Mouse (Mus musculus) skeletal muscle tissue, postnatal 0 days (tissue): ENCODE data around the gene Hoxa13. TPM values are rescaled to one million over a fixed set of nuclear protein-coding genes. Genes with fewer than 3 reads are reported as not detected.

Experiments
- microRNA counts: library from miRNA; unstranded; fragments of <30 nt; microRNA quantifications from one replicate; lab custom pipeline; 2015
- microRNA-seq, 2 experiments: library from miRNA; unstranded; fragments of <30 nt; microRNA quantifications; one replicate each; pipeline ENCODE4; 2016
- polyA plus RNA-seq: library from polyadenylated mRNA; unstranded; fragments of >200 nt; fragmentation: Nextera tagmentation; extraction: Ambion mirVana; gene quantifications from 2 replicates; pipeline ENCODE4 v1.2.1, GENCODE M21; 2015

The Hoxa13 gene
- 0.05 TPM in 1 of 2 replicates, not detected in the other for polyA plus RNA-seq

DNA sequence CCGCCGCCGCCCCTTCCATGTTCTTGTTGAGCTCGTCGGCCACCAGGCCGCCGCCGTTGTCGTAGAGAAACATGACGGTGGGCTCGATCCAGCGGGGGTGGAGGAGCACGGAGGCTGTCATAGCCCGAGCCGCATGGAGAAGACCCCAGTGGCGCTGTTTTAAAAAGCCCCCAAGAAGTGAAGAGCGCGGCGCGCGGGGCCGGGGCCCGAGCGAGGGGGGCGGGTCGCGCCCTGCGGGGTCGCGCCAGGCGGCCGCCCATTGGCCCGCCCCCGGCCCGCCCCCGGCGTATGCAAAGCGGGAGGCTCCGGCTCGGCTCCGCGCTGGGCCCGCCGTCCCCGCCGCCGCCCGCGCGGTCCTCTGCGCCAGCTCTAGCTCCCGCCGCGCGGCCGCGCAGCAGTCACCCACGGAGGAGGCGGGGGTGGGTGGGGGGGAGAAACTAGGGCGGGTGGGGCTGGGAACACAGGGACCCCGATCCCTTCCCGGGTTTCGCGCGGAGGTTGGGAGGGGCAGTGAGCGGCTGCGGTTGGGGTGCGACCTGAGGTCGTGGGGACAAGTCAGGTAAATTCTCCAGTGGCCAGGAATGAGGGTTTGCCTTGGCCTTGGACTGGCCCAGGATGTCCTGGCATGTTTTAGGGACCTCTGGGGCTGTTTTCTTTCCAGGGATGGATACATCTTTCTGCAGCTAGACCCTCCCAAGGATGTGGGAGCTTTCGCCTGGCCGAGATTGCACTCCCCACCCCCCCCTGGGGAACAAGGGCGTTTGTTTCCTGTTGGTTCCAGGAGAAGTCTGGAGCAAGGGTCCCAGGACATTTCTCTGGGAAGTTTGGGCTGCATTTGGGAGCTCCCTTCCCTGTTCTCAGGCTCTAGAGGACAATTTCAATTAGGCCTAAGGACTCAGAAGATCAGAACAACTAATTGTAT, at the start of gene Hoxa13:
Gene Hoxa13 (minus strand): TSS at position 227 of the 922 bp plus-strand sequence.

GRCm38 (mm10) chr6:52245757-52246142, 14.9 kb downstream of the Hoxa13 start, which contains the start of gene Hoxa11:
TSS of gene Hoxa11 (minus strand) at chr6:52245810.

DNA sequence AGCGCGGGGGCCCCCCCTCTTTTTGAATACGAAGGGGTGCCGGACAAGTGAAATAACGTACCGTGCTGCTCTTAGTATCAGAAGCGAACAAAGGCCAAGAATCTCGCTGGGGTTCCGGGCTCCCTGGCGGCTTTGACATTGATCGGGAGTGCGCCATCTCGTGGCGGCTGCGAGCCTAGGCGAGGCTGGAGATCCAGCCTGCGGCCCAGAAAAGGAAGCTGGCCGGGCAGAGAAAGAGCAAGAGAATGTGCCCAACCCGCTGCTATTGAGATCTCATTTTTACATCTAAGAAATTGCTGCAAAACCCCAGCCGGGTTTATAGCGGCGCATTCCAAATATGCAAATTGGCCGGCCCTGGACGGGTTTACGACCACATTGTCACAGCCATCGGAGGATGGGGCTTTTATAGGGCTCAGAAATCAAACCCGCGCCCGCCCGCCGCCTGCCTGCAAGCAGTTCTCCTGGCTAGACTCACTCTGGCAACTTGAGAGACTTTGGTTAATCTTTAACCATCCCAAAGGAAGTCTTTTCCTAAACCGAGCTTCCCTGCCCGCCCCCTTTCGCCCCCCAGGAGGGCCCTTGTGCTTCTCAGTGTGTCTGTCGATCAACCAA, 20.2 kb downstream of the Hoxa13 start, which contains the start of gene Hoxa10:
Gene Hoxa10 (minus strand): TSS at position 466 of the 612 bp plus-strand sequence.

DNA sequence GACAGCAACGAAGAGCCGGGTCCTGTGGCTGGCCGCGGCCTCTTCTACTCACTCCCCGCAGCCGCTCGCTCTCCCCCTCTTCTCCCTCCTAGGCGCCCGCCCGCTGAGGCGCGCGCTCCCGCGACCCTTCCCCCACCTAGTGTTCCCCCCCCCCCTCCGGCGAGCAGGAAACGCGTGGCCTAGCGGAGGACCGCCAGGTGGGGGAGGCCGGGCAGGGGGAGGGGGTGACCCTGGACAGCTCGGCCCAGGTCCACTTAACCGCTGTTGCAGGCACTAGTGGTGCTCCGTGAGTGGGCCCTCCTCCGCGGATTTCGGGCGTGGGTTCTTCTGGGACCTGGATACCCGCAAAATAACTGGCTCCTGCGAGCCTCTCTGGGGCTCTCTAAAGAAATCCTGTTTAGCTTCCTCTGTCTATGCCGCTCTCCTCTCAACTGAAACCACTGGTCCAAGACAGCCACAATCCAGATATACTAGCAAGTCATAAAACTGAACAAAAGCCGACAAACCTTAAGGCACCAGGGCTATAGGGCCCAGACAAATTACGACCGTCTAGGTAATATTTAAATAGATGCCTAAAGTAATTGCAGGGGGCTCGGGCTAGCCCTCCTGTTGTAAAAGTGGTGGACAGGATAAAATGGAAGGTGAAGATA, 30.0 kb downstream of the Hoxa13 start, which contains the start of gene Hoxa9:
Gene Hoxa9 (minus strand): TSS at position 574 of the 650 bp plus-strand sequence.

DNA sequence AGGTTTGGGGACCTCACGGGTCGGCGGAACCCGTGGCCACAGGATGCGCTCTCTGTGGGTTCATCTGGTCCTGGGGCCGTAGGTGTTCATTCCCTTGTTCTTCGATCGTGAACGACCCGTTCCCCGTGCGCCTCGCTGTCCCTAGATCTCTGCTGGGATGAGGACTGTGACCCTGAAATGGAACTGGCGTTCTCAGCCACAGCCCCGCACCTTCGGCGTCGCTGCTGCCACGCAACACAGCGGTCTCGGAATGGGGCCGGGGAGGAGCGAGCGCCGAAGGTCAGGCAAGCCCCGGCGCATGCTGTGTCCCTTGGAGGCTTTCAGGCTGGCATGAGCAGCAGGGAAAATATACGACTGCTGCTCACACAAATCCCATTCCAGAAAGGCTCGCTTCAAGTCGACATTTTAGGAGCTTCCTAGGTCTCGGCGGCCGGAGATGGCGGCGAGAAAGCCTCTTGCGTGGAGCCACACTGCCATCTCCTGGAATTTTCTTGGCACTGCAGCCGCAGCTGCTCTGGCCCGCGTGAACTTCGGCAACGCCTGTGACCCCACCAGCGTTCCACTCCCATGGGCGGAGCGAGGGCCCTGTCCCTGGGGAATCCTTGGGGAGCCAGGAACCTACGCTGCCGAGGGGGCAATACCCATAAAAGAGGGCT, 39.2 kb downstream of the Hoxa13 start, which contains the start of gene Hoxa7:
Gene Hoxa7 (minus strand): TSS at position 518 of the 656 bp plus-strand sequence.

DNA sequence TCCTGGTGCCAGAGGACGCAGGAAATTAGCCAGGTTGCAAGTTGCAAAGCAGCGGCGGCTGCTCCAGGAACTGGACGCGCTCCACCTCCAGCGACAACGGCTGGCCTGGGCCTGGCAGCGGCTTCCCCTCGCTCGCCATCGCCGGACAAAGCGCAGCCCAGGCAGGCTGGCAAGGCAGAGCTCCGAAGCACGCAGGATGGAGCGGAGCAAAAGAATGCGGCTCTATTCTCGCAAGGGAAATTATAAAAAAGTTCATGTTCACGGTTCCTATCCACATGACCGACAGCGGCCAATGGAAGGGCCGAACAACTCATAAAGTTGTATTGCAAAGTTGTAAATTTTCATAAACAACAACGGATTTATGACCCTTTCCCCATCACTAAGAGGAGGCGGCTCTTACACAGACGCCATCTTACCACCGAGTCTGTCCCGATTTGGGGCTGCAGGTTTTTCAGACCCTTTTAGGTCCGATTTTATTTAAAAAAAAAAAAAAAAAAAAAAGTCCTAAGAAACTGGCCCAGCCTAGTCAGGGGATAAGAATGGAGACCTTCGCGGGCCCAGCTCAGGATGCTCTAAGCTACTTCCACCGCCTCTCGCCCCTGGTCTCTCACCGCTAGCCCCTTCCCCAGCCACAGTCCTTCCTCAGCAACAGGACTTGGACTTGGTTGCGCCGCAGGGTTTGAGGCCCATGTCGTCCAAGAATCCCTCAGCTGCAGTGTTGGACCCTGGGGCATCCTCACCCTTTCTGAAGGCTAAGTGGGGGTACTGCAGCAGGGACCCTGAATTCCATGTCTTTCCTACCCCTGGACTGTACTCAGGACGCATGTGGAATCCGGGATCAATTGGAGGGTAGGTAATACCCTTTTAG, 47.3 kb downstream of the Hoxa13 start, which contains the start of the genes Hoxa3 and Gm28308:
Gene Hoxa3 (minus strand): TSS at position 218 of the 868 bp plus-strand sequence.
Gene Gm28308 (minus strand): TSS at position 221 of the 868 bp plus-strand sequence.

DNA sequence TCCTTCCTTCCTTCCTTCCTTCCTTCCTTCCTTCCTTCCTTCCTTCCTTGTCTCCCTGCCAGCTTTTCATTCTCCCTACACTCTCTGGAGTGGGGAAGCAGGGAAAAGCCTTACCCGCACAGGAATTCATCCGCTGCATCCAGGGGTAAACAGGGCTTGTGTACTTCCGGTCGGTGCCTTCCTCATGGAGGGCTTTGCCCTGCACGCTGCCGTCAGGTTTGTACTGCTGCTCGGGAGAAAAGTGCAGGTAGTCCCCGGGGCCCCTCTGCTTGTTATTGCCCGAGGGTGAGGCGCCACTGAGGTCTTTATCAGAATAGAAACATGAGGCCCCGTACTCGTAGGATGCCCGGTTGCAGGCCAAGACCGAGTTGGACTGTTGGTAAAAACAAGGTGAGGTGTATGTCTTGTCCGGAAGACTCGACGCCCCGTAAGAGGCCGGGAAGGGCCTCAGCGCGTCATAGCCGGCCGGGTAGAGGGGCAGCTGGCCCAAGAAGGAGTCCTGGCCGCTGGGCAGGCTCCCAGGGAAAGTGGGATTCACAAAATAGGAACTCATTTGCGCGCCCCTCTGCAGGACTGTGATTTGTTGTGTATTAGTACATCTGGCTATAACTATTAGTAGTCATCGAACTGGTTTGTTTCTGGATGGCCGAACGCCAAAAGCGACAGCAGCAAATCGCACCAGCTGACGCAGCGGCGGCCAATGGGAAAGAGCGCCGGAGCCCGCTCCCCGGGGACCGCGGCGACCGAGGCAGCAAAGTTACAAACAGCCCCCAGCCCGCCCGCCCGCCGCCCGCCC, 52.4 kb downstream of the Hoxa13 start, which contains the start of gene Hoxa6:
Gene Hoxa6 (minus strand): TSS at position 651 of the 796 bp plus-strand sequence.

MicroRNA genes within 50 kb of the gene (microRNA counts, 519-probe panel; counts per million panel counts)
- 5,701 counts per million, percentile 90 among the panel's probes with 10 or more counts for microRNA mmu-miR-196b (lab: Ali Mortazavi, UCI)

Small RNA genes lying within 50 kb of the gene (microRNA-seq; reads per million reads assigned to microRNA genes)
- 8,273 to 10,920 reads per million in 2 experiments for gene Mir196b

Other genes with a start within 250 kb of the Hoxa13 start
- gene Skap2, start 248.3 kb downstream of the Hoxa13 start, polyA plus RNA-seq = 14.3 and 18.0 TPM in 2 replicates
- 0.59 and 0.88 TPM in 2 replicates for gene Hoxa1, start 102.6 kb downstream of the Hoxa13 start, polyA plus RNA-seq
- 0.46 and 1.1 TPM in 2 replicates for gene Hoxa2, start 96.0 kb downstream of the Hoxa13 start, polyA plus RNA-seq
- 0.10 and 0.27 TPM in 2 replicates for gene 5730596B20Rik, start 83.4 kb downstream of the Hoxa13 start, polyA plus RNA-seq
- 3.7 and 5.5 TPM in 2 replicates for gene Hoxa4, start 69.1 kb downstream of the Hoxa13 start, polyA plus RNA-seq
- gene Hoxa5, start 56.3 kb downstream of the Hoxa13 start, polyA plus RNA-seq = 3.1 and 3.6 TPM in 2 replicates
- 1.7 and 1.9 TPM in 2 replicates for gene Hoxa6, start 52.2 kb downstream of the Hoxa13 start, polyA plus RNA-seq
- gene Hoxa3, start 47.5 kb downstream of the Hoxa13 start, polyA plus RNA-seq = 1.3 TPM in 2 replicates
- gene Gm28308, start 47.5 kb downstream of the Hoxa13 start, polyA plus RNA-seq = not detected in 2 replicates
- 26.9 and 27.8 TPM in 2 replicates for gene Hoxa7, start 39.0 kb downstream of the Hoxa13 start, polyA plus RNA-seq
- gene Hoxa9, start 29.8 kb downstream of the Hoxa13 start, polyA plus RNA-seq = 20.2 and 20.6 TPM in 2 replicates
- 40.5 and 46.6 TPM in 2 replicates for gene Hoxa10, start 20.0 kb downstream of the Hoxa13 start, polyA plus RNA-seq
- gene Hoxa11, start 15.1 kb downstream of the Hoxa13 start, polyA plus RNA-seq = 1.4 and 3.7 TPM in 2 replicates
- gene Evx1, start 52.6 kb upstream of the Hoxa13 start, polyA plus RNA-seq = not detected in 2 replicates